Mouse (Mus musculus) liver, embryonic 14.5 days (tissue): ENCODE measurements around the gene Ocln.

Source experiments
- CTCF ChIP-seq: IDR thresholded peaks from 2 replicates; pipeline ENCODE4 v1.5.1; 2016; ENCODE audit warnings: antibody characterized with exemption, low read depth, control low read depth
- EP300 ChIP-seq: IDR thresholded peaks from 2 replicates; pipeline ENCODE4 v1.6.1; 2016; ENCODE audit warnings: antibody characterized with exemption, low read depth

- TF ChIP-seq CTCF (no peak), EP300 (no peak)
Observed at GRCm38 (mm10) chr13:100595552-100595885, 43.0 kb upstream of the Ocln start.
